Comparison of ENCODE assay signal across 9 mouse cellular contexts in genomic region chr16:34343968-34344367, GRCm38 (mm10).
A peak's percentile ranks its signal among the peaks of the same experiment; 100 is the strongest.
DNase-seq lines count a peak whose midpoint lies in the region; ATAC-seq lines count a peak whose summit lies in the region.
"Had no signal": no experiment of that assay in that cellular context is flagged by ENCODE, and none has a peak within 500 bp of the region (broad histone marks: within the 10 kb centered on the region; RNA-seq: fewer than 3 reads in every experiment).

No protein-coding gene starts in this region.

- H3K27ac ChIP-seq in forebrain, embryonic 16.5 days (ENCODE audit: low read length), result no peak overlapping the region
- H3K27ac ChIP-seq in forebrain, embryonic 12.5 days, result no peak overlapping the region
- H3K27ac ChIP-seq: liver, embryonic 15.5 days had no signal

- H3K4me1 ChIP-seq in forebrain, embryonic 16.5 days (replicated peaks; ENCODE audit: control insufficient read depth, insufficient read depth, low read length), result peaks cover 32% of the 10 kb centered on the region
- H3K4me1 ChIP-seq in forebrain, embryonic 12.5 days, result peaks cover 9% of the 10 kb centered on the region
- H3K4me1 ChIP-seq: liver, embryonic 15.5 days had no signal

- no peak overlapping the region for H3K9ac ChIP-seq in forebrain, embryonic 16.5 days (replicated peaks; ENCODE audit: low read depth, low read length)
- H3K9ac ChIP-seq in forebrain, embryonic 12.5 days, result no peak overlapping the region
- H3K9ac ChIP-seq: liver, embryonic 15.5 days had no signal

- ATAC-seq in forebrain, embryonic 16.5 days, result peak; percentile 51
- ATAC-seq in forebrain, embryonic 12.5 days (ENCODE audit: low FRiP score), result no peak

- 52% methylated on average over 1 of the region's 1 CpGs for WGBS in forebrain, embryonic 16.5 days
- 63% methylated on average over 1 of the region's 1 CpGs for WGBS in forebrain, embryonic 12.5 days

- H3K4me2 ChIP-seq in forebrain, embryonic 16.5 days (ENCODE audit: low read length), result no peak overlapping the region
- no peak overlapping the region for H3K4me2 ChIP-seq in forebrain, embryonic 12.5 days
- H3K4me2 ChIP-seq: liver, embryonic 15.5 days had no signal

- no peaks in the 10 kb centered on the region for H3K9me3 ChIP-seq in forebrain, embryonic 16.5 days (ENCODE audit: control insufficient read depth, low read length)
- no peaks in the 10 kb centered on the region for H3K9me3 ChIP-seq in forebrain, embryonic 12.5 days
- H3K9me3 ChIP-seq: liver, embryonic 15.5 days had no signal

- no peaks in the 10 kb centered on the region for H3K27me3 ChIP-seq in forebrain, embryonic 16.5 days (replicated peaks; ENCODE audit: control insufficient read depth, insufficient read depth, low read length)
- H3K27me3 ChIP-seq in forebrain, embryonic 12.5 days, result no peaks in the 10 kb centered on the region
- H3K27me3 ChIP-seq: liver, embryonic 15.5 days had no signal

- H3K4me3 ChIP-seq in forebrain, embryonic 16.5 days (replicated peaks; ENCODE audit: low read length), result no peak overlapping the region
- H3K4me3 ChIP-seq in forebrain, embryonic 12.5 days (replicated peaks), result no peak overlapping the region
- H3K4me3 ChIP-seq: liver, embryonic 15.5 days had no signal

- no peaks in the 10 kb centered on the region for H3K36me3 ChIP-seq in forebrain, embryonic 16.5 days (ENCODE audit: control insufficient read depth, insufficient read depth)
- no peaks in the 10 kb centered on the region for H3K36me3 ChIP-seq in forebrain, embryonic 12.5 days (replicated peaks)
- H3K36me3 ChIP-seq: liver, embryonic 15.5 days had no signal

- intact Hi-C loops in gastrocnemius, postnatal 36 days (cut with DNase I), result loop anchor here (5.0 kb wide), 1 partner anchor 263 kb away; no protein-coding TSS in a partner anchor

- peak; percentile 23 for DNase-seq in ovary, postnatal 36 days (ENCODE audit: low spot score)
- no peak for DNase-seq in ovary, adult 18-20 months (ENCODE audit: low spot score)
- peak; percentile 18 for DNase-seq in forelimb bud, embryonic 11.5 days (ENCODE audit: low read depth, low spot score)
- DNase-seq in kidney, postnatal 36 days, result peak; percentile 80 to 82
- peak; percentile 68 for DNase-seq in retina, postnatal 1 day
- no peak for DNase-seq in gastrocnemius, postnatal 36 days

Comparison
In these comparisons a context has a peak if more than half of its experiments do, and no peak if none do; other contexts are left out.
1. DNase-seq: peak in ovary, postnatal 36 days (single experiment), forelimb bud, embryonic 11.5 days (single experiment), kidney, postnatal 36 days (2 of 2) and retina, postnatal 1 day (single experiment); none in ovary, adult 18-20 months (single experiment) and gastrocnemius, postnatal 36 days (0 of 2).